Mouse (Mus musculus) E14TG2a.4 (cell line): ENCODE results near the gene Stambpl1.

ENCODE experiments used
- CTCF ChIP-seq: conservative IDR thresholded peaks from 2 replicates; pipeline ENCODE4 v1.5.1; 2014; ENCODE audit warnings: low read length
- NANOG ChIP-seq: IDR thresholded peaks from 2 replicates; pipeline ENCODE4 v1.6.1; 2014; ENCODE audit warnings: borderline replicate concordance, low read length, mixed read lengths

DNA sequence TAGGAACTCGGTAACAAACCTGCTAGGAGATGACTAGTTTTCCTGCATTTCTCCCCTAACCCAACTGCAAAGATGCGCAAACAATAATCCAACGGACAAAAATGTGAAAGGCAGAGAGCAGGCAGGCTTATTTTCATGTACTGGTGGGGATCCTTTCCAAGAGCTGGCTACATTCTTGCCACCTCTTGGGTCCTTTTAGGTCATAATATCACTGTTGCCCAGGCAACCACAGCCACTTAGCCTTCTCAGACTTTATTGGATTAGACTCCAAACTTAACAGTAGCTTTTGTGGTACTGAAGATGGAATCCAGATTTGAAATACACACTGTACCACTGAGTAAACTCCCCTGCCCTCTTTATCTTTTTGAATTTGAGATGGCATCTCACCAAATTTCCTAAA, 86.0 kb downstream of the Stambpl1 start:
- TF ChIP-seq CTCF (no peak), NANOG (no peak)
